Mouse (Mus musculus) cortical plate, adult 2 months (tissue): ENCODE results near the gene Haspin.

Experiments used
- CTCF ChIP-seq: fragments of 200-500 bp; IDR thresholded peaks from 2 replicates; pipeline ENCODE4 v1.5.1; 2011; ENCODE audit warnings: mild to moderate bottlenecking, control low read depth, low read length; ENCODE audit not compliant: insufficient read depth; ENCODE audit errors: extremely low read depth
- POLR2A ChIP-seq: fragments of 200-500 bp; IDR thresholded peaks from 2 replicates; pipeline ENCODE4 v1.6.1; 2011; ENCODE audit warnings: mild to moderate bottlenecking, low read length, control low read depth; ENCODE audit not compliant: insufficient read depth; ENCODE audit errors: extremely low read depth

- TF ChIP-seq CTCF (no peak), POLR2A (no peak)
Measured at GRCm38 (mm10) chr11:73094231-73094995, 43.7 kb downstream of the Haspin start.
